Mouse (Mus musculus) cerebellum, adult 9-11 months (tissue): Measurements from ENCODE around the gene Tango2.
A peak's percentile ranks its signal among the peaks of the same experiment; 100 is the strongest.

Experiments used
- DNase-seq: peaks from one replicate; pipeline ENCODE4 v3.0.0; 2022

Gene Tango2

GRCm38 (mm10) chr16:18383045-18383726, 35.3 kb upstream of the Tango2 start:
- peak; percentile 76 for DNase-seq

GRCm38 (mm10) chr16:18381621-18382258, 33.8 kb upstream of the Tango2 start:
- DNase-seq: no peak

GRCm38 (mm10) chr16:18380495-18381063, 32.7 kb upstream of the Tango2 start:
- DNase-seq: peak; percentile 33

GRCm38 (mm10) chr16:18379338-18380001, 31.6 kb upstream of the Tango2 start:
- peak; percentile 23 for DNase-seq

GRCm38 (mm10) chr16:18378489-18378888, 30.6 kb upstream of the Tango2 start:
- no peak for DNase-seq

GRCm38 (mm10) chr16:18377203-18377602, 29.3 kb upstream of the Tango2 start:
- no peak for DNase-seq

- no peak for DNase-seq
Observed at GRCm38 (mm10) chr16:18376297-18376954, 28.5 kb upstream of the Tango2 start.

- no peak for DNase-seq
Observed at GRCm38 (mm10) chr16:18373632-18374031, 25.7 kb upstream of the Tango2 start.

- no peak for DNase-seq
Observed at GRCm38 (mm10) chr16:18370197-18370596, 22.3 kb upstream of the Tango2 start.

- no peak for DNase-seq
Observed at GRCm38 (mm10) chr16:18366849-18367248, 18.9 kb upstream of the Tango2 start.

GRCm38 (mm10) chr16:18362948-18363347, 15.0 kb upstream of the Tango2 start:
- no peak for DNase-seq

GRCm38 (mm10) chr16:18360151-18360805, 12.4 kb upstream of the Tango2 start:
- DNase-seq: peak; percentile 81

- no peak for DNase-seq
Observed at GRCm38 (mm10) chr16:18357977-18358376, 10.1 kb upstream of the Tango2 start.

- DNase-seq: no peak
Observed at GRCm38 (mm10) chr16:18356961-18357360, 9.1 kb upstream of the Tango2 start.

GRCm38 (mm10) chr16:18353106-18353505, 5.2 kb upstream of the Tango2 start:
- DNase-seq: no peak

- DNase-seq: peak; percentile 78
Observed at GRCm38 (mm10) chr16:18351313-18352055, 3.6 kb upstream of the Tango2 start.

- DNase-seq: peak; percentile 65
Observed at GRCm38 (mm10) chr16:18349761-18350325, 1.9 kb upstream of the Tango2 start.

GRCm38 (mm10) chr16:18348601-18349175, 785 bp upstream of the Tango2 start:
- no peak for DNase-seq

- DNase-seq: peak; percentile 94
Observed at GRCm38 (mm10) chr16:18345243-18345642, 2.7 kb downstream of the Tango2 start.

GRCm38 (mm10) chr16:18343778-18344177, 4.1 kb downstream of the Tango2 start:
- peak; percentile 97 for DNase-seq
